Mouse (Mus musculus) embryonic facial prominence, embryonic 12.5 days (tissue): ENCODE results near the gene B020011L13Rik. TPM values are rescaled to one million over a fixed set of nuclear protein-coding genes. Genes with fewer than 3 reads are reported as not detected.
"Not testable (repeated sequence)": the region's sequence is repeated elsewhere in the genome, so short reads cannot be mapped to it uniquely, and the experiment has no call there.

Experiments
- ATAC-seq: fragments of 200-750 bp; cut with Nextera tagmentation; 2 replicates; pipeline ENCODE4 v1.8.0; 2017; ENCODE audit not compliant: insufficient number of reproducible peaks, insufficient read depth, low FRiP score, low TSS enrichment
- H3K27ac ChIP-seq: fragments of 300-500 bp; sonication (generic); 2 replicates; pipeline ENCODE4 v1.5.1; 2016; ENCODE audit warnings: mild to moderate bottlenecking
- H3K27me3 ChIP-seq: fragments of 300-500 bp; sonication (generic); 2 replicates; pipeline ENCODE4 v1.6.1; 2016; ENCODE audit warnings: mild to moderate bottlenecking, moderate library complexity
- H3K36me3 ChIP-seq: fragments of 300-500 bp; sonication (generic); 2 replicates; pipeline ENCODE4 v1.6.1; 2016; ENCODE audit warnings: mild to moderate bottlenecking
- H3K4me1 ChIP-seq: fragments of 300-500 bp; sonication (generic); 2 replicates; pipeline ENCODE4 v1.6.1; 2016
- H3K4me2 ChIP-seq: fragments of 300-500 bp; sonication (generic); replicated peaks from 2 replicates; pipeline ENCODE4 v1.6.1; 2016; ENCODE audit warnings: mild to moderate bottlenecking, moderate library complexity
- H3K4me3 ChIP-seq: fragments of 300-500 bp; sonication (generic); 2 replicates; pipeline ENCODE4 v1.5.1; 2016; ENCODE audit warnings: mild to moderate bottlenecking
- H3K9ac ChIP-seq: fragments of 300-500 bp; sonication (generic); 2 replicates; pipeline ENCODE4 v1.6.1; 2016; ENCODE audit warnings: mild to moderate bottlenecking, moderate library complexity
- H3K9me3 ChIP-seq: fragments of 300-500 bp; sonication (generic); 2 replicates; pipeline ENCODE4 v1.6.1; 2016; ENCODE audit warnings: mild to moderate bottlenecking, moderate library complexity
- WGBS: fragments of 180-500 bp; shearing (Covaris S2); methylation state at CpG from one replicate; pipeline ENCODE4 v1.1.7; 2016; 5-methylcytosine and 5-hydroxymethylcytosine counted together
- polyA plus RNA-seq: library from polyadenylated mRNA; unstranded; fragments of >200 nt; fragmentation: Nextera tagmentation; extraction: Ambion mirVana; gene quantifications from 2 replicates; pipeline ENCODE4 v1.2.1, GENCODE M21; 2016

B020011L13Rik gene
- polyA plus RNA-seq, result not detected in 2 replicates

GRCm38 (mm10) chr1:117780833-117781232 lies at the start of gene B020011L13Rik:
Gene B020011L13Rik (plus strand): TSS chr1:117781133.
- H3K27ac ChIP-seq, H3K27me3 ChIP-seq, H3K9me3 ChIP-seq, H3K4me2 ChIP-seq, H3K4me3 ChIP-seq, H3K4me1 ChIP-seq, H3K9ac ChIP-seq, ATAC-seq, H3K36me3 ChIP-seq: not testable (repeated sequence)
- whole genome bisulfite sequencing, result 66% methylated on average over 3 of the region's 3 CpGs

DNA sequence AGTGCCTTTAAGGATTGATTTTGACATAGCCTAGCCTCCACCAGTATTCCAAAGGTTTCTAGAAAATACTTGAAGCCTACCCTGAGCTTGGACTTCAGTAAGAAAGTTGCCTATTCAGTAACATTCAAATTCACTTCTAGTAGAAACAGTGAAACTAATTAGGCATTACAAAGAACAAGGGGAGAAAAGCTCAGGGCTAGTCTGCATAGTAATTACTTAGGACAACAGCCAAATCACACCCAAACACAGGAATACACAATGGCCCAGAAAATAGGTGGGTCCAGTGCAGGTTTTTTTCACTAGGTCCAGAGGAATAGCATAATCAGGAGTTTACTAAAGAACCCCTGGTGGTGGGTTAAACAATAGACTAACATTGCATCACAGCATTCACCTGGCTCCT lies 35.3 kb downstream of the B020011L13Rik start:
- not testable (repeated sequence) for H3K27me3 ChIP-seq, H3K36me3 ChIP-seq, H3K4me2 ChIP-seq, H3K9me3 ChIP-seq, ATAC-seq, H3K27ac ChIP-seq, H3K9ac ChIP-seq, H3K4me1 ChIP-seq, H3K4me3 ChIP-seq

DNA sequence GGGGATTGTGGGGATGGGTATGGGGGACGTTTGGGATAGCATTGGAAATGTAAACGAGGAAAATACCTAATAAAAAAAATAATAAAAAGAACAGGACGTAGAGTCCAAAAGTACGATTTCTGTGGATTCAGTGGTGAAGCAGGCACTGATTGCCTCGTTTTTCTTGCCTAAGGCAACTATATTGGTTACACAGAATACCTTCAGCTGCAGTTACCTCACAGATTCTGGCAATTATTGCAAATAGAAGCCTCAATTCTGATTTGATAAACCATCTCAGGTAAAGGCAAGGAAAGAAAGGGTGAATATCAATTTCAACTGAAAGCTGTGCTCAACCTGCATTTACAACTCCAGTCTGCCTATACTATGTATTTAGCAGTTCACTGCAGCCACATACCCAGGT lies 48.8 kb downstream of the B020011L13Rik start, which contains the start of gene Gm28360:
TSS of gene Gm28360 (plus strand) at position 301 of the 400 bp plus-strand sequence.
- WGBS, result 65% methylated on average over 5 of the region's 5 CpGs
- H3K36me3 ChIP-seq, H3K4me3 ChIP-seq, H3K9ac ChIP-seq, H3K9me3 ChIP-seq, H3K27me3 ChIP-seq, ATAC-seq, H3K4me2 ChIP-seq, H3K27ac ChIP-seq, H3K4me1 ChIP-seq: not testable (repeated sequence)

GRCm38 (mm10) chr1:117851718-117852117 lies 70.8 kb downstream of the B020011L13Rik start:
- H3K4me3 ChIP-seq, H3K9ac ChIP-seq, H3K4me1 ChIP-seq, H3K27ac ChIP-seq, H3K36me3 ChIP-seq, H3K9me3 ChIP-seq, ATAC-seq, H3K4me2 ChIP-seq, H3K27me3 ChIP-seq: not testable (repeated sequence)
- WGBS, result 88% methylated on average over 3 of the region's 3 CpGs

Other genes starting within 250 kb of the B020011L13Rik start
- gene Gm28363, start 84.0 kb upstream of the B020011L13Rik start, polyA plus RNA-seq, result not detected in 2 replicates
- not detected in 2 replicates for gene Gm28360, start 48.9 kb downstream of the B020011L13Rik start, polyA plus RNA-seq
- not detected in 2 replicates for gene Gm28168, start 146.9 kb downstream of the B020011L13Rik start, polyA plus RNA-seq
- gene Gm7145, start 184.8 kb downstream of the B020011L13Rik start, polyA plus RNA-seq, result not detected in 2 replicates